Mouse (Mus musculus): ENCODE results near the gene Acadm. TPM values are rescaled to one million over a fixed set of nuclear protein-coding genes. Genes with fewer than 3 reads are reported as not detected.

The Acadm gene
- polyA plus RNA-seq, 1 experiment from 2014 or later, result 38.9 TPM

DNA sequence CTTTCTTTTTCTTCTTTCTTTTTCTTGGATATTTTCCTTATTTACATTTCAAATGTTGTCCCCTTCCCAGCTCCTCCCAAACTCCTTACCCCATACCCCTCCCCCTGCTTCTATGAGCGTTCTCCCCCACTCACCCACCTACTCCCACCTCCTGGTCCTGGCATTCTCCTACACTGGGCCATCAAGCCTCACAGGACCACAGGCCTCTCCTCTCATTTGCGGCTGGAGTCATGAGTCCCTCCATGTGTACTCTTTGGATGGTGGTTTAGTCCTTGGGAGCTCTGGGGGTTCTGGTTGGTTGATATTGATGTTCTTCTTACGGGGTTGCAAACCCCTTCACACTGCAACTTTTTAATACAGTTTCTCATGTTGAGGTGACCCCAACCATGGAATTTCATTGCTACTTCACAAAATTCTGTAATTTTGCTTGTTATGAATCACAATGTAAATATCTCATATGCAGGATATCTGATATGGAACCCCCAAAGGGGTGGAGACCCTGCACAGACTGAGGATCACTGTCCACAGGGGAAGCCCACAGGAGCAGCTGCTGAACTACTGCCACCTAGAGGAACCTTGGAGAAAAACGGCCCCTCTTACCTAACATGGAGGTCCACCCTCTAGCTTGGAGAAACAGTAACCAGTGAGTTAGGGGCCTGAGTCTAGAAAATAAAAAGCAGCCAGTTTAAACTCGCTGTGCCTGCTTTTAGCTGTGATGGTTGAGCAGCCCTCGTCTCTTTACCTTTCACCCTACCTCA, 17.4 kb upstream of the Acadm start:
- no peaks in the 10 kb centered on the region for H3K27me3 ChIP-seq
- H3K9ac ChIP-seq (replicated peaks), result no peak overlapping the region
- no peak overlapping the region for H3K4me3 ChIP-seq
- no peak overlapping the region for H3K27ac ChIP-seq (replicated peaks)
- no peak for ATAC-seq (replicated peaks)
- no peak overlapping the region for H3K4me2 ChIP-seq (replicated peaks)
- H3K9me3 ChIP-seq, result no peaks in the 10 kb centered on the region
- 70% methylated on average over 6 of the region's 6 CpGs for WGBS
- H3K36me3 ChIP-seq, result no peaks in the 10 kb centered on the region
- H3K4me1 ChIP-seq, result 0 out of 2 replicates have a peak, but pooled peaks cover 3% of the 10 kb centered on the region

DNA sequence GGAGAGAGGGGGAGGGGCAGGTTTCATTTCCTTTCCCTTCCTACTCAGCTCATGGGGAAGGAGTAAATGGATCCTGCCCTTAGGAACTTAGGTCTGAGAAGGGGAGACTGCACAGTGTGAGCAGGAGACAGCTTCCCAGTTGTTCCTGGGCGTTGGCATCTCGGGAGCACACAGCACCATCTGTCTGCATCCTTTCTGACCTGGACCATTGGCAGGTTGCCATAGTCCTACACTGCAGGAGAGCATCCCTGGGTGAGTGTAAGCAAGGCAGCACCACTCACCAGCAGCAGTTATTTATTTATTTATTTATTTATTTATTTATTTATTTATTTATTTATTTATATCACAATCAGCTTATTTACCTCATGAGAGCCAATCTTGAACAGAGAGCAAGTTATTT, 16.5 kb upstream of the Acadm start:
- H3K9me3 ChIP-seq, result no peaks in the 10 kb centered on the region
- 45% methylated on average over 2 of the region's 2 CpGs for WGBS

DNA sequence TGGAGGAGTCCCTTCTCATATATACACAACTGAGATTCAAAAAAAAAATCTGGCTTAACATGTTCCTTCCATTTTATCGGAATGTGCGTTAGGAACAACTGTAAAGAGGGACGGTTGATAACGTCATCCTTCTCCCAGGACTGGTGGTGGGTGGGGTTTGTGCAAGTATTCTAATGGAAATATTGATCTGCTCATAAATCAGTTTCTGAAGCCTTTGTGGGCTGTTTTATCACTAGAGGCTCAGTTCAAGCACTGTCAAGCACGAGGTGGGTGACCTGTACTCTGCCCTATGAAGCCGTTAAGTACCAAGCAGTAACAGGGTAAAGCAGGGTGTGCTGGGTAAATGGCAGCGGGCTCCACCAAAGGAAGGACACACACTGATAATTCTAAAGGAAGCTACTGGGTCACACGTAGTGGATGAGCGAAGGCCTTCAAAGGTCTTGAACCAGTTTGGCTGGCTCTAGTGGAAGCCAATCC, 15.3 kb upstream of the Acadm start:
- H3K4me2 ChIP-seq (replicated peaks), result no peak overlapping the region
- H3K27me3 ChIP-seq, result no peaks in the 10 kb centered on the region
- H3K36me3 ChIP-seq, result no peaks in the 10 kb centered on the region
- 0 out of 2 replicates have a peak, but pooled peaks cover 3% of the 10 kb centered on the region for H3K4me1 ChIP-seq
- WGBS, result 87% methylated on average over 9 of the region's 9 CpGs
- no peak overlapping the region for H3K27ac ChIP-seq (replicated peaks)
- H3K9me3 ChIP-seq, result no peaks in the 10 kb centered on the region
- H3K4me3 ChIP-seq, result no peak overlapping the region
- no peak overlapping the region for H3K9ac ChIP-seq (replicated peaks)
- peak; percentile 24; the same call in 1 of the 2 replicates for ATAC-seq (replicated peaks)

More for the DNA sequence above, 16.5 kb upstream of the Acadm start:
- no peaks in the 10 kb centered on the region for H3K36me3 ChIP-seq
- H3K27ac ChIP-seq (replicated peaks), result no peak overlapping the region
- no peak; the same call in 1 of the 2 replicates for ATAC-seq (replicated peaks)
- H3K4me2 ChIP-seq (replicated peaks), result no peak overlapping the region
- H3K9ac ChIP-seq (replicated peaks), result no peak overlapping the region
- no peaks in the 10 kb centered on the region for H3K27me3 ChIP-seq
- H3K4me1 ChIP-seq, result 0 out of 2 replicates have a peak, but pooled peaks cover 3% of the 10 kb centered on the region
- no peak overlapping the region for H3K4me3 ChIP-seq

DNA sequence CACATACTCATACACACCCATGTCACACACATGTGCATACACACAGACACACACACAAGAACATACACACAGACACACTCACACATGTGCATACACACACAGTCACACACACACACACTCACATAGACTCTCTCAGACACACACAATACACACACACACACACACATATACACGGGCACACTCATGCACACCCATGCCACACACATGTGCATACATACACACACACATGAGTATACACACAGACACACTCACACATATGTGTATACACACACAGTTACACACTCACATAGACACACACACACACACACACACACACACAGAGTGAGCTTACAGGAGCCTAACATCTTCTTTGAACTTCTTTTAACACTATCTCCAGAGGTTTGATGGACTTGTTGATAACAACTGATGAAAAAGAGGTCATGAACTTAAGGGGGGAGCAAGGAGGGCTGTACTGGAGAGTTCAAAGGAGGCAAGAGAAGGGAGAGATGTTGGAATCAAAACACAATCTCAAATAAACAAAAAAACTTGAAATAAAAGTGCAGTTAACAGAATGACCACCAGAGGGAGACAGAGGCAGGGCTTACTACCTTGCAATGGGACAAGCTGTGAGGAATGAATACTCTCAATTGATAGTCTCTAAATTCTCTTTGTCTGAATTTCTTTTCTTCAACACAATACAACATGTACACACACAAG, 14.8 kb upstream of the Acadm start:
- no peak overlapping the region for H3K9ac ChIP-seq (replicated peaks)
- WGBS, result 96% methylated on average over 1 of the region's 1 CpGs
- no peaks in the 10 kb centered on the region for H3K27me3 ChIP-seq
- 0 out of 2 replicates have a peak, but pooled peaks cover 3% of the 10 kb centered on the region for H3K4me1 ChIP-seq
- no peaks in the 10 kb centered on the region for H3K9me3 ChIP-seq
- H3K27ac ChIP-seq (replicated peaks), result no peak overlapping the region
- H3K4me3 ChIP-seq, result no peak overlapping the region
- no peaks in the 10 kb centered on the region for H3K36me3 ChIP-seq
- no peak overlapping the region for H3K4me2 ChIP-seq (replicated peaks)
- peak; percentile 69 for ATAC-seq (replicated peaks)

DNA sequence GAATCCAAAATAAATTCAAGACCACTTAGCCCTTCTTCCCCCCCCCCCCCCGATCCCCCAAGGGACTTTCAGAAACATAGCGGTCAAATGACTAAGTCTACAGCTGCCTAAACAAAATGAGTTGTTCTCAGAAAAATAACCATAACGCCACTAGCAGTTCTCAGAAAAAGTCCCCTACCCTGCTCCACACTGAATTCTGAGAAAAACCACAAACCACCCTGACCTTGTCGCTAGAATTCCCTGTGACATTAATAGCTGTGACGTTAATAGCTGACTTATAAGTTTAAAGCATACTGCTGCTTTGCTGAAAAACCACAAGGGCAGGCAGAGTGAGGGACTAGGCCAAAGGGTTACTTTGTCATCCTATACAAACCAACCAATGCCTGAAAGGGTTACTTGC, 13.5 kb upstream of the Acadm start:
- Histone ChIP-seq H3K9me3 (no peaks in the 10 kb centered on the region), H3K9ac (replicated peaks) (no peak overlapping the region), H3K27me3 (no peaks in the 10 kb centered on the region), H3K4me1 (0 out of 2 replicates have a peak, but pooled peaks cover 3% of the 10 kb centered on the region), H3K27ac (replicated peaks) (no peak overlapping the region), H3K4me2 (replicated peaks) (no peak overlapping the region), H3K36me3 (no peaks in the 10 kb centered on the region), H3K4me3 (no peak overlapping the region)
- ATAC-seq (replicated peaks), result no peak
- WGBS, result 92% methylated on average over 5 of the region's 5 CpGs

DNA sequence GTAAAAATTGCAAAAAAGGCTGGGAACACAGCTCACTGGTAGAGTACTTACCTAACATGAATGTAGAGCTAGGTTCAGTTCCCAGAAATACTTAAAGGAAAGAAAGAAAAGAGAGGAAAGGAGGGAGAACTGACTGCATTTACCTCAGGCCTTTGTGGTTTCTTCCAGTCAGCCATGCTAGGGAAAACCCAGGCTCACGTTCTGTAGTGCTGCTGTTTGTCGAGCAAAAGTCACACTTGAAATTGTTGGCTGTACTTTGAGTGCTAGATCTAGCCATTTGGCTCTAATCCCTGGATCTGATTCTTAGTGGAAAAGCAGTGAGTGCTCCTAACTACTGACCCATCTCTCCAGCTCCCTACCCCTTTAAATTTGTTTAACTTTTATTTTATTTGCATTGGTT, 3.7 kb upstream of the Acadm start:
- Histone ChIP-seq H3K36me3 (no peaks in the 10 kb centered on the region), H3K4me3 (no peak overlapping the region), H3K9me3 (no peaks in the 10 kb centered on the region), H3K27ac (replicated peaks) (no peak overlapping the region), H3K9ac (replicated peaks) (no peak overlapping the region), H3K4me1 (peaks cover 16% of the 10 kb centered on the region), H3K27me3 (no peaks in the 10 kb centered on the region), H3K4me2 (replicated peaks) (no peak overlapping the region)
- no peak for ATAC-seq (replicated peaks)
- WGBS, result 75% methylated on average over 2 of the region's 2 CpGs

DNA sequence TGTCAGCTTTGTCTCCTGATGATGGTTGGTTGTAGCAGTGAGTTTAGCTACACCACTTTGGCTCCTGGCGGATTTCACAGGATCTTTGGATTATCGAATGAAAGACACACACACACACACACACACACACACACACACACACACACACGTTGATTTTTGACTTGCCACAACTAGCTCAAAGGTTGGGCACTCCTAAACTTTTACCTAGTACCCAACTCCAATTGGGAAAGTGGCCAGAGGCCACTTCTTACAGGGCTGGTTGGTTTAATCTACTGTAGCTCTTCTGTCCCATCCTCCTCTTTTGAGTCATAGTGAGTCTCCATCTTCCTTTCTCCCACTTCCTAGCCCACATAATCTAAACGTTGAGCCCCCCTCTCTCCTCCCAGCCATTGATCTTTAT, 2.8 kb upstream of the Acadm start:
- no peak overlapping the region for H3K4me2 ChIP-seq (replicated peaks)
- no peak for ATAC-seq (replicated peaks)
- H3K4me1 ChIP-seq, result peaks cover 20% of the 10 kb centered on the region
- no peaks in the 10 kb centered on the region for H3K9me3 ChIP-seq
- H3K27ac ChIP-seq (replicated peaks), result no peak overlapping the region
- H3K4me3 ChIP-seq, result no peak overlapping the region
- 67% methylated on average over 4 of the region's 4 CpGs for WGBS
- H3K27me3 ChIP-seq, result no peaks in the 10 kb centered on the region
- H3K36me3 ChIP-seq, result no peaks in the 10 kb centered on the region
- no peak overlapping the region for H3K9ac ChIP-seq (replicated peaks)

GRCm38 (mm10) chr3:153943901-153944334, 514 bp downstream of the Acadm start:
- peak overlapping the region; percentile 70 for H3K27ac ChIP-seq (replicated peaks)
- peak overlapping the region; percentile 76 for H3K4me3 ChIP-seq
- peak; percentile 60 for ATAC-seq (replicated peaks)
- H3K27me3 ChIP-seq, result no peaks in the 10 kb centered on the region
- H3K36me3 ChIP-seq, result no peaks in the 10 kb centered on the region
- peaks cover 20% of the 10 kb centered on the region for H3K4me1 ChIP-seq
- under 1% methylated on average over 19 of the region's 19 CpGs for WGBS
- no peaks in the 10 kb centered on the region for H3K9me3 ChIP-seq
- H3K9ac ChIP-seq (replicated peaks), result peak overlapping the region; percentile 69
- H3K4me2 ChIP-seq (replicated peaks), result peak overlapping the region; percentile 72

- no peak for ATAC-seq (replicated peaks)
- peaks cover 20% of the 10 kb centered on the region for H3K4me1 ChIP-seq
- H3K36me3 ChIP-seq, result no peaks in the 10 kb centered on the region
- H3K9ac ChIP-seq (replicated peaks), result no peak overlapping the region
- no peaks in the 10 kb centered on the region for H3K27me3 ChIP-seq
- H3K4me3 ChIP-seq, result peak overlapping the region; percentile 76
- H3K27ac ChIP-seq (replicated peaks), result no peak overlapping the region
- WGBS, result 18% methylated on average over 12 of the region's 12 CpGs
- H3K4me2 ChIP-seq (replicated peaks), result peak overlapping the region; percentile 72
- H3K9me3 ChIP-seq, result no peaks in the 10 kb centered on the region
Observed at GRCm38 (mm10) chr3:153943003-153943640, 1.3 kb downstream of the Acadm start.

DNA sequence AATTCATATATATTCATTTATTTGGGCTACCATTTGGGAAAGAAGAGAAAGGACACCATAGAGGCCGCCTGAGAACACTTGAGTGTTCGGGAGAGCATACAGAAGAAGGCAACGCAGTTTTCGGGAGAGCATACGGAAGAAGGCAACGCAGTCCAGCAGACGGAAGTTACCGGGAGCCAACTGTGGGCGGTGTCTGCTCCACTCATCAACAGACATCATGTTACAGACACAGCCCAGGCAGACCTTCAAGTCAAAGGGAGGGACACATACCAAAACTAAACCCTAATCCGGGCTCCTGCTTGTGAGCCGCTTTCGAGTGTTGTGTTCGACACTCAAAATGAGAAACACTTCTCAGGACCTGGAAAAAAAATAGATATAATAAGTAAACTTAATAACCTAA, 2.8 kb downstream of the Acadm start:
- WGBS, result 96% methylated on average over 13 of the region's 13 CpGs
- H3K4me2 ChIP-seq (replicated peaks), result no peak overlapping the region

DNA sequence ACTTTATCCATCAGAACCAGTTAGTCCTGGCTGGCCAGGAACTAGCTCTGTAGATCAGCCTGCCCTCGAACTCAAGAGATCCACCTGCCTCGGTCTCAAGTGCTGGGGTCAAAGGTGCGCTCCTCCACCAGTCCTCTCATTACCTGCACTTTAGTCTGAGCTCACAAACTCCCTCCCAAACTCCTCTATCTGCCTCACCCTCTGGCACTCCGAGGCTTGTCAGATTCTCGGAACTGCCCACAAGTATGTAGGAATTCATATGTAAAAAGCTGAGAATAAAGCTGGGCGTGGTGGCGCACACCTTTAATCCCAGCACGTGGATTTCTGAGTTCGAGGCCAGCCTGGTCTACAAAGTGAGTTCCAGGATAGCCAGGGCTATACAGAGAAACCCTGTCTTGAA, 3.9 kb downstream of the Acadm start:
- 94% methylated on average over 9 of the region's 9 CpGs for WGBS
- H3K9me3 ChIP-seq, result no peaks in the 10 kb centered on the region
- no peak overlapping the region for H3K27ac ChIP-seq (replicated peaks)
- no peak overlapping the region for H3K9ac ChIP-seq (replicated peaks)
- no peak for ATAC-seq (replicated peaks)
- no peaks in the 10 kb centered on the region for H3K27me3 ChIP-seq
- no peaks in the 10 kb centered on the region for H3K36me3 ChIP-seq
- H3K4me1 ChIP-seq, result peaks cover 20% of the 10 kb centered on the region
- H3K4me2 ChIP-seq (replicated peaks), result no peak overlapping the region
- H3K4me3 ChIP-seq, result no peak overlapping the region

More for the DNA sequence above, 2.8 kb downstream of the Acadm start:
- H3K4me1 ChIP-seq, result peaks cover 20% of the 10 kb centered on the region
- no peak for ATAC-seq (replicated peaks)
- no peaks in the 10 kb centered on the region for H3K9me3 ChIP-seq
- no peaks in the 10 kb centered on the region for H3K36me3 ChIP-seq
- no peak overlapping the region for H3K9ac ChIP-seq (replicated peaks)
- H3K27me3 ChIP-seq, result no peaks in the 10 kb centered on the region
- H3K4me3 ChIP-seq, result no peak overlapping the region
- H3K27ac ChIP-seq (replicated peaks), result no peak overlapping the region

DNA sequence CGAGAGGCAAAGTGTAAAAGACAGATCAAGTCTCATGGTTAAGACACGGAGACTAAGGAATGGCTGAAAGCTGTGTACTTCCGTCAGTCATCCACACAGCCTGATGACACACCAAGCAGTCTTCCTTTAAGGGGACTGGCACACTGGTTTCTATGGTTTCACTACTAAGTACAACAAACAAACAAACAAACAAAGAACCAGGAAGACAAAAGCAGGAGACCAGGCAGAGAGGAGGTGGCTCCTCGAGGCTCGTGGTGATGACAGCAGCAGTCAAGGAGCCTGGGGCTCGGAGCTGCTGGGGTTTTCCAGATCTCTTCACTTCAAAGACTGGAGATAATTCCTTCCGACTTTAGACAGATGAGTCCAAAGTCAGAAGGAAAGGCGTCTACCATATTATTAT, 4.4 kb downstream of the Acadm start:
- Histone ChIP-seq H3K4me3 (no peak overlapping the region), H3K4me1 (peaks cover 18% of the 10 kb centered on the region), H3K9me3 (no peaks in the 10 kb centered on the region), H3K36me3 (no peaks in the 10 kb centered on the region), H3K27ac (replicated peaks) (no peak overlapping the region), H3K9ac (replicated peaks) (no peak overlapping the region), H3K4me2 (replicated peaks) (no peak overlapping the region), H3K27me3 (no peaks in the 10 kb centered on the region)
- no peak for ATAC-seq (replicated peaks)
- 77% methylated on average over 8 of the region's 8 CpGs for WGBS

Measured in forebrain, embryonic 15.5 days (tissue).